Mouse (Mus musculus): ENCODE data around the gene Olfr512.

The Olfr512 gene

GRCm38 (mm10) chr7:108713020-108713419 is at the start of gene Olfr512:
TSS of gene Olfr512 (plus strand) at chr7:108713320.
- no peak for ATAC-seq (ENCODE audit: insufficient number of reproducible peaks, low FRiP score, low TSS enrichment)

- no peak for ATAC-seq (ENCODE audit: insufficient number of reproducible peaks, low FRiP score, low TSS enrichment)
Observed at GRCm38 (mm10) chr7:108666118-108666517, 47.0 kb upstream of the Olfr512 start, which contains the start of gene Olfr510. TSS of gene Olfr510 (plus strand) at chr7:108666418.

- ATAC-seq (ENCODE audit: insufficient number of reproducible peaks, low FRiP score, low TSS enrichment): no peak
Observed at GRCm38 (mm10) chr7:108671058-108671457, 42.1 kb upstream of the Olfr512 start.

GRCm38 (mm10) chr7:108678886-108679285 is 34.2 kb upstream of the Olfr512 start:
- ATAC-seq (ENCODE audit: insufficient number of reproducible peaks, low FRiP score, low TSS enrichment): no peak

- ATAC-seq (ENCODE audit: insufficient number of reproducible peaks, low FRiP score, low TSS enrichment): no peak
Observed at GRCm38 (mm10) chr7:108750673-108751072, 37.6 kb downstream of the Olfr512 start, which contains the start of gene Olfr513. TSS of gene Olfr513 (plus strand) at chr7:108750973.

GRCm38 (mm10) chr7:108760411-108760810 is 47.3 kb downstream of the Olfr512 start:
- no peak for ATAC-seq (ENCODE audit: insufficient number of reproducible peaks, low FRiP score, low TSS enrichment)
